12 mouse cellular contexts compared by ENCODE assay signal in genomic region chr17:47178705-47179104, GRCm38 (mm10).
DNase-seq lines count a peak whose midpoint lies in the region; ATAC-seq and TF ChIP-seq lines count a peak whose summit lies in the region.
"Had no signal": no experiment of that assay in that cellular context is flagged by ENCODE, and none has a peak within 500 bp of the region (broad histone marks: within the 10 kb centered on the region; RNA-seq: fewer than 3 reads in every experiment).

No protein-coding gene starts in this region.

- TF ChIP-seq EP300 in heart, postnatal 0 days (IDR thresholded peaks at IDR 0.05; ENCODE audit: low read depth) = no peak

- no peak overlapping the region for H3K4me2 ChIP-seq in heart, postnatal 0 days (ENCODE audit: low read depth, low read length)
- peak overlapping the region; percentile 9; the same call in 1 of the 2 replicates for H3K4me2 ChIP-seq in embryonic facial prominence, embryonic 15.5 days (replicated peaks)
- H3K4me2 ChIP-seq in limb, embryonic 12.5 days = peak overlapping the region; percentile 19; the same call in 1 of the 2 replicates
- H3K4me2 ChIP-seq: midbrain, embryonic 15.5 days had no signal

- no peaks in the 10 kb centered on the region for H3K9me3 ChIP-seq in heart, postnatal 0 days (replicated peaks; ENCODE audit: control insufficient read depth, low read length)
- no peaks in the 10 kb centered on the region for H3K9me3 ChIP-seq in embryonic facial prominence, embryonic 15.5 days (replicated peaks)
- no peaks in the 10 kb centered on the region for H3K9me3 ChIP-seq in limb, embryonic 12.5 days
- H3K9me3 ChIP-seq: midbrain, embryonic 15.5 days had no signal

- H3K4me3 ChIP-seq in heart, postnatal 0 days (ENCODE audit: low read depth, low read length) = no peak overlapping the region
- no peak overlapping the region for H3K4me3 ChIP-seq in embryonic facial prominence, embryonic 15.5 days (replicated peaks)
- H3K4me3 ChIP-seq in limb, embryonic 12.5 days (replicated peaks) = no peak overlapping the region
- H3K4me3 ChIP-seq: midbrain, embryonic 15.5 days had no signal

- ATAC-seq in heart, postnatal 0 days (ENCODE audit: insufficient read depth, low read depth) = no peak
- no peak for ATAC-seq in embryonic facial prominence, embryonic 15.5 days (ENCODE audit: insufficient number of reproducible peaks, low FRiP score, low TSS enrichment, low read depth)
- no peak for ATAC-seq in limb, embryonic 12.5 days (ENCODE audit: insufficient number of reproducible peaks, insufficient read depth, low FRiP score, low TSS enrichment, low read depth)

- 65% methylated on average over 5 of the region's 5 CpGs for WGBS in heart, postnatal 0 days
- 20% methylated on average over 5 of the region's 5 CpGs for WGBS in embryonic facial prominence, embryonic 15.5 days
- 12% methylated on average over 5 of the region's 5 CpGs for WGBS in limb, embryonic 12.5 days

- H3K9ac ChIP-seq in heart, postnatal 0 days (replicated peaks; ENCODE audit: low read depth, low read length) = no peak overlapping the region
- H3K9ac ChIP-seq in embryonic facial prominence, embryonic 15.5 days = no peak overlapping the region
- no peak overlapping the region for H3K9ac ChIP-seq in limb, embryonic 12.5 days (replicated peaks)
- H3K9ac ChIP-seq: midbrain, embryonic 15.5 days had no signal

- H3K27me3 ChIP-seq in heart, postnatal 0 days (ENCODE audit: control insufficient read depth, insufficient read depth, low read length) = no peaks in the 10 kb centered on the region
- H3K27me3 ChIP-seq in embryonic facial prominence, embryonic 15.5 days = no peaks in the 10 kb centered on the region
- H3K27me3 ChIP-seq in limb, embryonic 12.5 days = no peaks in the 10 kb centered on the region
- H3K27me3 ChIP-seq: CH12.LX; midbrain, embryonic 15.5 days had no signal

- no peak for TF ChIP-seq CTCF in heart, postnatal 0 days (IDR thresholded peaks at IDR 0.05; ENCODE audit: low read depth)

- intact Hi-C loops in heart, postnatal 36 days (cut with DNase I) = loop anchor here (2.0 kb wide), 1 partner anchor 38 kb away; no protein-coding TSS in a partner anchor
- intact Hi-C loops in heart, postnatal 14 days (cut with DNase I) = loop anchor here (2.0 kb wide), 1 partner anchor 38 kb away; no protein-coding TSS in a partner anchor

- H3K4me1 ChIP-seq in heart, postnatal 0 days (ENCODE audit: control insufficient read depth, insufficient read depth) = peaks cover 24% of the 10 kb centered on the region; the same call in 1 of the 2 replicates
- H3K4me1 ChIP-seq in embryonic facial prominence, embryonic 15.5 days = peaks cover 27% of the 10 kb centered on the region
- H3K4me1 ChIP-seq in limb, embryonic 12.5 days (replicated peaks) = peaks cover 41% of the 10 kb centered on the region

- H3K27ac ChIP-seq in heart, postnatal 0 days (ENCODE audit: low read depth) = peak overlapping the region; percentile 48
- H3K27ac ChIP-seq in embryonic facial prominence, embryonic 15.5 days (replicated peaks) = peak overlapping the region; percentile 78
- peak overlapping the region; percentile 72 for H3K27ac ChIP-seq in limb, embryonic 12.5 days
- H3K27ac ChIP-seq: midbrain, embryonic 15.5 days had no signal

- DNase-seq in heart, postnatal 0 days (ENCODE audit: low spot score) = no peak
- DNase-seq in heart, postnatal 36 days = no peak
- peak; percentile 51 for DNase-seq in NIH3T3 (ENCODE audit: low read depth)
- DNase-seq in gastrocnemius, adult 8-10 months (ENCODE audit: low spot score in 2 of 2) = no peak
- no peak for DNase-seq in testis, postnatal 14 days (ENCODE audit: low spot score)
- DNase-seq in heart, postnatal 14 days = no peak
- DNase-seq: heart, adult 18-20 months; liver had no signal

- no peaks in the 10 kb centered on the region for H3K36me3 ChIP-seq in heart, postnatal 0 days (replicated peaks; ENCODE audit: control insufficient read depth, insufficient read depth, low read length)
- no peaks in the 10 kb centered on the region; the same call in 1 of the 2 replicates for H3K36me3 ChIP-seq in embryonic facial prominence, embryonic 15.5 days
- H3K36me3 ChIP-seq in limb, embryonic 12.5 days = no peaks in the 10 kb centered on the region
- H3K36me3 ChIP-seq: midbrain, embryonic 15.5 days had no signal
